Mouse (Mus musculus) fat pad, adult 2 months (tissue): ENCODE results near the gene Plcd4.
"Not testable (repeated sequence)": the region's sequence is repeated elsewhere in the genome, so short reads cannot be mapped to it uniquely, and the experiment has no call there.

ENCODE experiments used
- DNase-seq: peaks from one replicate; pipeline ENCODE4 v3.0.0-alpha.2; 2011; ENCODE audit warnings: low read depth, low spot score; ENCODE audit errors: extremely low read depth

Plcd4 gene

GRCm38 (mm10) chr1:74542451-74542961 is at the start of gene Plcd4:
Plcd4 (plus strand) TSS chr1:74542888.
- no peak for DNase-seq

- DNase-seq = no peak
These were observed 41.6 kb upstream of the Plcd4 start for GRCm38 (mm10) chr1:74501106-74501505.

GRCm38 (mm10) chr1:74505393-74505720 is 37.3 kb upstream of the Plcd4 start:
- no peak for DNase-seq

- peak; percentile 73 for DNase-seq
These were observed 36.8 kb upstream of the Plcd4 start, which contains the start of gene Cnot9 for GRCm38 (mm10) chr1:74505721-74506464. Cnot9 (plus strand) TSS chr1:74506058.

GRCm38 (mm10) chr1:74506471-74506881 is 36.2 kb upstream of the Plcd4 start:
- no peak for DNase-seq

GRCm38 (mm10) chr1:74507780-74508179 is 34.9 kb upstream of the Plcd4 start:
- no peak for DNase-seq

GRCm38 (mm10) chr1:74511306-74511705 is 31.4 kb upstream of the Plcd4 start:
- DNase-seq = no peak

GRCm38 (mm10) chr1:74512999-74513398 is 29.7 kb upstream of the Plcd4 start:
- DNase-seq = not testable (repeated sequence)

GRCm38 (mm10) chr1:74519875-74520274 is 22.8 kb upstream of the Plcd4 start:
- no peak for DNase-seq

- DNase-seq = no peak
These were observed 17.9 kb upstream of the Plcd4 start for GRCm38 (mm10) chr1:74524746-74525145.

- no peak for DNase-seq
These were observed 14.1 kb upstream of the Plcd4 start for GRCm38 (mm10) chr1:74528589-74528988.

GRCm38 (mm10) chr1:74538650-74539049 is 4.0 kb upstream of the Plcd4 start:
- no peak for DNase-seq

GRCm38 (mm10) chr1:74544184-74544583 is 1.5 kb downstream of the Plcd4 start, which contains the start of gene Usp37:
Usp37 (minus strand) TSS chr1:74544284.
- DNase-seq = no peak

- DNase-seq = no peak
These were observed 16.4 kb downstream of the Plcd4 start for GRCm38 (mm10) chr1:74559061-74559460.

GRCm38 (mm10) chr1:74565834-74566233 is 23.1 kb downstream of the Plcd4 start:
- DNase-seq = no peak

- no peak for DNase-seq
These were observed 27.3 kb downstream of the Plcd4 start for GRCm38 (mm10) chr1:74569739-74570719.

GRCm38 (mm10) chr1:74582621-74583020 is 39.9 kb downstream of the Plcd4 start:
- no peak for DNase-seq

- no peak for DNase-seq
These were observed 42.1 kb downstream of the Plcd4 start for GRCm38 (mm10) chr1:74584616-74585398.

- no peak for DNase-seq
These were observed 44.6 kb downstream of the Plcd4 start for GRCm38 (mm10) chr1:74587233-74587772.

GRCm38 (mm10) chr1:74587773-74588445 is 45.2 kb downstream of the Plcd4 start, which contains the start of the genes Zfp142 and Bcs1l:
Zfp142 (minus strand) TSS chr1:74588246.
Bcs1l (plus strand) TSS chr1:74588289.
- peak; percentile 89 for DNase-seq
